Mouse (Mus musculus): ENCODE measurements around the gene Tbr1.

DNA sequence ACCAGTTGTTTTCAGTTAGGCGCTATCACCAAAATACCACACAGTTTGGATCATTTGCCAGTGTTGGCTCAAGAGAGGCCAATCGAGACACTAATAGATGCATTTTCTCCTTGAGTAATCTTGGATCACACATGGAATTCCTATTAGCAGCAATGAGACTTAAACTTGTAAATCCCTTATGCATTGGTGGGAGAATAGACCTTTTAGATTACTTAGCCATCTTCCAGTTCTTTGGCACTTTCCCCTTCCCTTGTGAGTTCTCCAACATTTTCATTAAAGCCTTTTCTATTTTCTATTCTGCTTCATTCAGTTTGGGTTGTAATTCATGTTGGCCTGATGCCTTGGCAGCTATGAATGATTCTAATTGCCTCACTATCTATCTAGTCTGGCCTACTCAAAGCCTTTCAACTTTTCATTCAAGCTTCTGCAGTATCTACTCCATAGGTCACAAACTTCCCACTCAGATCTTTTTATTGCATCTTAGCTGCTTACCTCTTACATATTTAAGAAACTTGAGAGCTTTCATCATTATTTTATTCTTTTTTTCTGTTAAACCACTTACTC, 34.6 kb downstream of the Tbr1 start:
- TF ChIP-seq EP300 (IDR thresholded peaks at IDR 0.05; ENCODE audit: low read depth) (no peak), CTCF (IDR thresholded peaks at IDR 0.05; ENCODE audit: low read depth) (no peak)

Data from liver, postnatal 0 days (tissue).